Mouse (Mus musculus): ENCODE results near the gene Wt1.

Wt1 gene

DNA sequence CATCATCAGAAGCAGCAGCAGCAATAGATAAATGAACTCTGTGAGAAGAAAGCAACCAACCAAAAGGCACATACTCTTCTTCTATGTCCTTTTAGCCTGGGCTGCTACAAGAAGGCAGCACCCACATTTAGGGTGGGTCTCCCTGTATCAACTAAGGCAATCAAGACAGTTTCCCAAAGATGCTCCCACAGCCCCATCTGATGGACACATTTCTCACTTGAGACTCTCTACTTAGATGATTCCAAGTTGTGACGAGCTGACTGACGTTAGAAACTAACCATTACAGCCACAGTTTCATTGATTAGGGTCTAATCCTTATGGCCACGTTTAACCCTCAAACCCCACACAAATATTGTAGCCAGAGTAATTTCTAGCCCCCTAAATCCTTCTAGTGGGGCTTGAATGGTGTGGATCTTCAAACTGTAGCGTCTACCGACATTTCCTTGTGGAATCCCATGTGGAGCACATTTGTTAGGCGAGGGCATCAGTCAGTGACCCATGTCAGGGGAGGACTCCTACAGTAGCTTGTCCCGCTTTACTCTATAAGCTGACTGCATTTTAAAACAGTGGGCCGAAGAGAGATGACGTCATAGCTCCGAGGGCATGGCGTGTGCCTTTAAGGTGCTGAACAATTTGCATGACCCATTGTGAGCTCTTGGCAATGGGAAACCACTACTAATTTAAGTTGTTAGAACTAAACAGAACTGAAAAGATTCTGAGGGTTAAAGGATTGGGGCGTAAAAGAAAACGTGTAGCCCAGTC is 59.6 kb downstream of the Wt1 start:
- DNase-seq, result no peak

DNA sequence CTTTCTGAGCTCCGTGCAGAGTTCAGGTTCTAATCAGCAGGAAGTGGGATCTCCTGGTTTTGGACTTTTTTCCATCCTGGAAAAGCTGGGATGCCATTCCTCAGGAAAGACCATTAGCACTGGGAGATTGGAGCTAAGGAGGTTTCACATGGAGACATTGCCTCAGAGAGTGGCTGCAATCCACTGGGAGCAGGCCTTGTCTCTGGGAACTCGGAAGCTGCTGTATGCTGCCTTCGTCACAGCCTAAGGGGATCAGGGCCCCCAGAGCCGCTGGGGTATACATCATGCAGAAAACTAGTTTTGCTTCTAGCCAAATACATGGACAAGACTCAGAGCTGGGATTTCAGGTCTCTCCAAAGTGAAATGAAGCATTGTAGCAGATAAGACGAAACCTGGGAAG is 60.3 kb downstream of the Wt1 start:
- DNase-seq, result no peak

DNA sequence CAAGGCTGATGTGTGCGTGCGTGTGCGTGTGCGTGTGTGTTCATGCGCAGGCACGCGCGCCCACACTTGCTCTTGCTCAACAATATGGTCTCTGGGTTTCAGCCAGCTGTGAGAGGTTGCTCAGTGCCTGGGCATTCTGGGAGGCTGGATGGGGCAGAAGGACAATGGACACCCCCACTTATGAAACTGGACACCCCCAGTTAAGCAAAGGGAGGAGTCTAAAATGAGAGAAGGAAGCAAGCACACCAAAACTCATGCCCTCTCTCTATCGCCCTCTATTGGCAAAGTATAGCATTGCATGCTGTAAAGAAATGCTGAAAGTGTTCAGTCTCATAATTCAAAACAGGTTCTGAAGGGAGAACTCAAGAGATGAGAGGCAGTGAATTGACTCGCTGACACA is 61.9 kb downstream of the Wt1 start:
- DNase-seq, result peak; percentile 6

DNA sequence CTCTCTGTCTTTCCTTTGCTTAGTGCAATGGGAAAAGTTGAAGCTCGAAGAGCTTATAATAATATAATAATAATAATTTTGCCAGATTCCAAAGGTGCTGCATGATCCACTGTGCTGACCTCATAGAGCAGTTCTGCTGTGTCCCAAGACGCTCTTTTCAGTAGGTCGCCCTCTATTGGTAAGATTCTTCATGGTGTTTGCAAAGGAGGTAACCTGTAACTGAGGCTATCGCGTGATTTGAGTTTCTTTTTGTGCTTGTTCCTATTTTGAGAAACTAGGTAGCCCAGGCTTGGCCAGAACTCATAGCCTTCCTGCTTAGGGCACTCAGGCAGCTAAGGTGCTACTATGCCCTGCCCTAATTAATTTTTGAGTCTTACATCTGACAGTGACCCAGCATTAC is 63.0 kb downstream of the Wt1 start:
- DNase-seq, result peak; percentile 8

DNA sequence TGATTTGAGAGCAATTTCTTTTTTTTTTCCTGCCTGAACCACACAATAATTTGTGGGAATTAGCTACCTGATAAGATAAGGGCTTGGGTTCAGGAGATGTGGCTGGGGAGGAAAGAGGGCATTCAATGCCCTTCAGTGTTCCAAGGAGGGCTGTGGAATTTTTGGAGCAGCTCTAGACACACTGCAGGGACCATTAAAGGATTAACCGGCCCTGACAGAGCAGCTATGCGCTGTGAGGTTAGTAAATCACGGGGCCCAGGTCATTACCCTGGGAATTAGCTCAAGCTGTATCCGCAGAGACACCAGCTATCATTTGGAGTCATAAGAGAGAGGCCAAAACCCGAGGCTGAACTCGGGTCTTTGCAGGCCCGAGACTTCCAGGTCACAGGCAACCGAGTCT is 73.8 kb downstream of the Wt1 start:
- DNase-seq, result no peak

DNA sequence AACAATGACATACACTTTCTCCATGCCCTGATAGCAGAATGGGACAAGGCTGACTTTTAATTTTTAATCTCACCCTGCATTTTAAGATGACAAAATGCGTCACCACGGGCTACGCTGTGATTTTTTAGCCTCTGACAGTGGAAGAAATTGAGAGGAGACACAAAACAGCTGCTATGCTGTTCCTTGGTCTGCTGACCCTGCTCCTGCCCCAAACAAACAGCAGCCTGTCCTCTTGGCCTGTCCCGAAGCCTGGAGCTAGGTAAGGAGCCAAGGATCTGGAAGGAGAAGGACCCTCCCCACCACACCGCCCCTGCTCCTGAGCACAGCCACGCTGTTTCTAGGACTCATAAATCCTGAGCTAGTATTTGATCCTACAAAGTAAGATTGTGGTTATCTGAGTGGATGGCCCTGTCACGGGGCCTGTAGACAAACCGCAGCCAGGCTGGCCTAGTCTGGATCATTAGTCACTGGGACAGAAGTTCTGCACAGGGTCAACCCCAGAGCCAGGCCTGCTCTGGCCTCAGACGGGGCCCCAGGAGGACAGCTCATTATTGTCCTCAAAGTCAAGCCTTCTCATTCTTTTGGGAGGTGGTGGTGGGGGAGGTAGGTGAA is 80.3 kb downstream of the Wt1 start:
- DNase-seq, result no peak

DNA sequence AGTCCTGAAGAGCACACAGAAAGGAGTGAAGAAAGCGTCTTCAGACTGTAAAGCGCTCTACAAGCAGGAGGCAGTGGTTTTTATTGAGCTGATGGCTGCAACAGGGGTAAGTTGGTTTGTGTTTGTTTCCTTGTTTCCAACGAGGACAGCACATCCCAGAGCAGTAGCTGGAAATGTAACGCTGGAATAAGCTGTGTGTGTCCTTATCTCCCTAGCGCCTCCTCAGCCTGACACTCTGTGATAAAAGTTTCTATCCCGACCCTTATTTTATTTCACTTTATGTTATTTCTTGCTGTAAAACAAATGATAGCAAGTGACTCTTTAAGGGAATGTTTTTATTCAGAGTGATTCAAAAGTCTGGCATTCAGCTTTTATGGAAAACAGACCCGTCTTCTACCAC is 86.5 kb downstream of the Wt1 start:
- DNase-seq, result no peak

DNA sequence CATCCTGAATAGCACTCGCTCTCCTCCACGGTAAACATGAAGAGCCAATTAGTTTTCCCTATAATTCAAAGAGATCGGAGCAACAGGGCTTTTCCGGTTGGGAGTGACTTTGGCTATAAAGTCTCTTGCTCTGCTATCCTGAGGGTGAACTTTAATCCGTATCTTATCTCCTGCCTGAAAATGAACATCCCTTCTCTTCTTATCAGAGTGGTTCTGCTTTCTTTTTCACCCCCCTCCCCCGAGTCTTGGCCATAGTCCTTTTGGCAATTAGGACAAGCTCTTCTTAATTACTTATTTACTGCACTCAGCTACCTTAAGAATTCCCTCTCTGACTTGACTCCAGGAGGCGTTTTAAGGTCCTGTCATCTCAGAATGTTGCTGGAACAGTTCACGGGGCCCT is 89.6 kb downstream of the Wt1 start:
- no peak for DNase-seq

DNA sequence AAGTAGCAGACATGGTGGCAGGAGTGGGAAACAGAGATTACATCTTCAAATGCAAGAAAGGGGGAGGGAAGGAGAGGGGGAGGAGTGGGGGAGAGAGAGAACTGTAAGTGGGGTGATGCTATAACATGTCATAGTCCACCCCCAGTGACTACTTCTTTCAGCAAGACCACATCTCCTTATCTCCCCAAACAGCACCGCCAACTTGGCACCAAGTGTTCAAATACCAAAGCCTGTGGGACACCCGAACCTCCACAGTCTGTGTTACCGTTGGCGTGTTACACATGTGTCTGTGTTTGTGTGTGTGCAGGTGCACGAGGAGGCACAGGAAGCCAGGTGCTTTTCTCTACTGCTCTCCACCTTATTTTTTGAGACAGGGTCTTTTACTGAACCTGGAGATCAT is 92.9 kb downstream of the Wt1 start:
- DNase-seq, result no peak

DNA sequence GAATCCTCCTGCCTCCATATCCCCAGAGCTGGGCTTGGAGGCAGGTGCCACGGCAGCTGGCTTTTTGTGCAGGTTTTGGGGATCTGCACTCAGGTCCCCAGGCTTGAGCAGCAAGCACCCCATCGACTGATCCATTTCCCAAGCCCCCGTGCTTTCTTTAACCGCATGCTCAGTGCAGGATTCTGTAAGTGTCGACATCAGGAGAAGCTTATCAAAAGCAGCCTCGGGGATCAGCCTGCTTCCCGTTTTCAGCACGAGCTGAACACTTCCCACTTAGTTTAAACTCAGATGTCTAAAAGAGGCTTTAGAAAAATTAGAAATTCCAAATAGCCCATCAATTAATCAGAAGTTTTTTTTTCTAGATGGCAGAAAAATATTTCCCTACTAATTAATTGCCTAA is 93.3 kb downstream of the Wt1 start:
- DNase-seq, result no peak

DNA sequence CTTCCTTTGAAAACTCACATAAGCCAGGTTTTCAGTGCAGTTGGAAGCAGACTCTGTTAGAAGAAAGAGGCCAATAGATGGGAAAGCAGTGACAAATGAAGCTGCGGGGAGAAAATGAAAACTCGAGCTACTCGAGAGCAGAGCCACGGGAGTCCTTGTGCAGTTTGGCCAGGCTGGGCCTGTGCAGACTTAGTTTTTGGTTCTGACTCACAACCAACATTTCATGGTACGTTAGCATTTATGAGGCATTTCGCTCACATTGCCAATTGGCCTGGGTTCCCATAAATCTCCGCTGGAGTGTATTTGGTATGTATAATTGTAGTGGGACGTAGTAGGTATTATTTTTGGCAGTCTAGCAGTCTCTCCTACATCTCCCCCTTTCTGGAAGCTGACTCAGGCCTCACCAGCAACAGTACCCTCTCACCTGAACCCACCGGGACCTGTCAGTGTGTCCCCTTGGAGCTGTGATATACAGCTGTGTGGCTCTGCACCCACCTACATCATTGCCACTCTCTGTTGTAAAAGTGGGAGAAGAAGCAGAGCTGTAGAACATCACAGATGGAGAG is 94.5 kb downstream of the Wt1 start:
- no peak for DNase-seq
